8 mouse cellular contexts compared by ENCODE assay signal in genomic region chr3:22076936-22077656, GRCm38 (mm10). TPM values are rescaled to one million over a fixed set of nuclear protein-coding genes. Genes with fewer than 3 reads are reported as not detected.
DNase-seq lines count a peak whose midpoint lies in the region; ATAC-seq and TF ChIP-seq lines count a peak whose summit lies in the region.

No protein-coding gene starts in this region.

- peak; percentile 17 for ATAC-seq in liver, embryonic 16.5 days (ENCODE audit: low read depth)
- ATAC-seq in neural tube, embryonic 11.5 days (ENCODE audit: insufficient read depth, low FRiP score, low TSS enrichment), result peak; percentile 79

- under 1% methylated on average over 53 of the region's 64 CpGs for WGBS in liver, embryonic 16.5 days (ENCODE audit: insufficient replicate concordance)
- WGBS in neural tube, embryonic 11.5 days, result under 1% methylated on average over 18 of the region's 64 CpGs

- H3K4me1 ChIP-seq in liver, embryonic 16.5 days (ENCODE audit: control insufficient read depth, low read depth, low read length), result peaks cover 34% of the 10 kb centered on the region
- H3K4me1 ChIP-seq in neural tube, embryonic 11.5 days (ENCODE audit: control insufficient read depth, insufficient read depth, low read length), result peaks cover 13% of the 10 kb centered on the region

- H3K4me2 ChIP-seq in liver, embryonic 16.5 days (ENCODE audit: low read depth, low read length), result peak overlapping the region; percentile 78
- H3K4me2 ChIP-seq in neural tube, embryonic 11.5 days (ENCODE audit: low read depth), result peak overlapping the region; percentile 53

- peak overlapping the region; percentile 97 for H3K4me3 ChIP-seq in gastrocnemius, adult 2 months
- H3K4me3 ChIP-seq in liver, embryonic 16.5 days (ENCODE audit: low read depth, low read length), result peak overlapping the region; percentile 85
- peak overlapping the region; percentile 94 for H3K4me3 ChIP-seq in neural tube, embryonic 11.5 days (ENCODE audit: low read depth, low read length)

- H3K27me3 ChIP-seq in liver, embryonic 16.5 days (ENCODE audit: control insufficient read depth, insufficient read depth, low read depth, low read length), result no peaks in the 10 kb centered on the region
- H3K27me3 ChIP-seq in neural tube, embryonic 11.5 days (ENCODE audit: control insufficient read depth, insufficient read depth, low read length), result no peaks in the 10 kb centered on the region

- H3K9ac ChIP-seq in liver, embryonic 16.5 days (ENCODE audit: low read depth, low read length), result peak overlapping the region; percentile 87
- H3K9ac ChIP-seq in neural tube, embryonic 11.5 days (ENCODE audit: low read length), result peak overlapping the region; percentile 96

- no peaks in the 10 kb centered on the region for H3K9me3 ChIP-seq in liver, embryonic 16.5 days (replicated peaks; ENCODE audit: control insufficient read depth, low read length)
- no peaks in the 10 kb centered on the region for H3K9me3 ChIP-seq in neural tube, embryonic 11.5 days (ENCODE audit: control insufficient read depth, low read length)

- no peak for DNase-seq in gastrocnemius, adult 2 months
- DNase-seq in gastrocnemius, postnatal 14 days, result no peak
- DNase-seq in A20 (ENCODE audit: low read depth, low spot score), result peak; percentile 85
- peak; percentile 67 for DNase-seq in brain, embryonic 14.5 days (ENCODE audit: low read depth)
- DNase-seq in heart, postnatal 10 days, result peak; percentile 59 to 63
- no peak for DNase-seq in neural tube, embryonic 11.5 days (ENCODE audit: low spot score)
- DNase-seq in frontal cortex, postnatal 14 days (ENCODE audit: low spot score in 2 of 2), result no peak

- H3K27ac ChIP-seq in gastrocnemius, adult 2 months, result peak overlapping the region; percentile 94
- peak overlapping the region; percentile 93 for H3K27ac ChIP-seq in liver, embryonic 16.5 days (ENCODE audit: low read length)
- peak overlapping the region; percentile 99 for H3K27ac ChIP-seq in neural tube, embryonic 11.5 days (ENCODE audit: low read depth, low read length)

- no peaks in the 10 kb centered on the region for H3K36me3 ChIP-seq in liver, embryonic 16.5 days (ENCODE audit: control insufficient read depth, insufficient read depth)
- no peaks in the 10 kb centered on the region for H3K36me3 ChIP-seq in neural tube, embryonic 11.5 days (ENCODE audit: control insufficient read depth, insufficient read depth, low read length)

- intact Hi-C loops in gastrocnemius, adult 2 months (cut with DNase I), result loop anchor here (1.0 to 10.0 kb wide), 8 partner anchors 70 to 1420 kb away; no protein-coding TSS in a partner anchor
- intact Hi-C loops in gastrocnemius, postnatal 14 days (cut with DNase I; ENCODE audit: low total_unique reads), result loop anchor here (1.0 kb wide), 1 partner anchor 141 kb away; no protein-coding TSS in a partner anchor
- intact Hi-C loops in heart, postnatal 10 days (cut with DNase I), result loop anchor here (1.0 to 10.0 kb wide), 10 partner anchors 66 to 1420 kb away; no protein-coding TSS in a partner anchor

- no peak for TF ChIP-seq CTCF in gastrocnemius, adult 2 months (IDR thresholded peaks at IDR 0.05)
- no peak for TF ChIP-seq CTCF in brain, embryonic 14.5 days (IDR thresholded peaks at IDR 0.05; ENCODE audit: borderline replicate concordance, extremely low read depth, insufficient read depth, insufficient read length)

- TF ChIP-seq POLR2A in brain, embryonic 14.5 days (IDR thresholded peaks at IDR 0.05; ENCODE audit: borderline replicate concordance, extremely low read depth, insufficient read depth, insufficient read length, poor library complexity, severe bottlenecking), result no peak

RNA-seq across cellular contexts. Expression of gene Tbl1xr1, which starts 0.6 kb away (rescaled TPM):
- total RNA-seq in gastrocnemius, adult 2 months (2021), result 10 to 100 TPM; 53.6 to 66.5 TPM
- 10 to 100 TPM; 49.8 to 65.4 TPM for total RNA-seq in gastrocnemius, postnatal 14 days (2021)
- 22.6 and 36.1 TPM in 2 replicates for polyA plus RNA-seq in brain, embryonic 14.5 days (2012; rRNA removed)
- 10 to 100 TPM; 69.2 to 71.8 TPM for total RNA-seq in heart, postnatal 10 days (2021)
- polyA plus RNA-seq in liver, embryonic 16.5 days (2015; fragmentation: Nextera tagmentation; extraction: Ambion mirVana), result 5.6 and 6.9 TPM in 2 replicates
- polyA plus RNA-seq in neural tube, embryonic 11.5 days (2014; fragmentation: Nextera tagmentation; extraction: Ambion mirVana), result 26.4 and 28.3 TPM in 2 replicates

Comparison
In these comparisons a context has a peak if more than half of its experiments do, and no peak if none do; other contexts are left out.
1. DNase-seq: peak in A20 (single experiment), brain, embryonic 14.5 days (single experiment) and heart, postnatal 10 days (2 of 2); none in gastrocnemius, adult 2 months (single experiment), gastrocnemius, postnatal 14 days (single experiment), neural tube, embryonic 11.5 days (single experiment) and frontal cortex, postnatal 14 days (0 of 2).
2. Peak in every context shown above with its lines, with median percentiles within 50 percentile points of each other: H3K27ac ChIP-seq and H3K4me3 ChIP-seq.